Comparison of ENCODE assay signal across 9 mouse cellular contexts in the genomic region with DNA sequence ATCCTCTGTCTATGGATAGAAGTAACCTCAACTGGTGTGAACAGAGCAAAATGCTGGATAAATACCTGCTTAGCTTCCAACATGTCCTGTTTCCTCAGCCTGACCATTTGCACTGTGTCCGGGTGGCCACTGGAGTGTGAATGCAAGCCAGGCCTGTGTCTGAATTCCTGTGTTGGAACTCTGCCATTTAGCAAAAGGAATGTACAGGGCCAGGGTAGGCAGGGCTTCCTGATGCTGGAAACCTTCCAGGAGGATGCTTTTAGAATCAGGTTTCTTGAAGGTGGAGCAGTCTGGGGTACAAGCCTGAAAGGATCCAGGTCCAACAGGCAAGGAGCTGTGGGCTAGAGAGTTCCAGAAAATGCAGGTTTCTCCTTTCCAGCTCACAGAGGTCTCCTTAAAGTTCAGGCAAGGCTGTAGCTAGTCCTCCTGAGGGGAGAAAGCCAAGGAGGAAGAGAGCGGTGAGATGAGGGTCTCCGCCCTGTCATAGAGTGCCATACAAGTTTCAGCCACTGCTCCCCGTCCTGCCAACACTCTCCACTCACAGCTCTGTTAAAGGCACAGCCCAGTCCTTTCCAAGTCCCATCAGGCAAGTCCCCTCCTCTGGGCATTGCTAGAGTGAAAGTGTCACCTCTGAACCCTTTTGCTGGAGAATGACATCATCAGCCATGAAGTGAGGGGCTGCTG. TPM values are rescaled to one million over a fixed set of nuclear protein-coding genes. Genes with fewer than 3 reads are reported as not detected.
DNase-seq lines count a peak whose midpoint lies in the region; ATAC-seq and TF ChIP-seq lines count a peak whose summit lies in the region.
"Had no signal": no experiment of that assay in that cellular context is flagged by ENCODE, and none has a peak within 500 bp of the region (broad histone marks: within the 10 kb centered on the region; RNA-seq: fewer than 3 reads in every experiment).

No protein-coding gene starts in this region.

- DNase-seq in stomach, postnatal 0 days (ENCODE audit: low spot score): no peak
- DNase-seq in kidney, adult 18-20 months: peak; percentile 70
- DNase-seq in spleen, adult 12 weeks (ENCODE audit: low spot score): no peak
- DNase-seq in forebrain, embryonic 10.5 days (ENCODE audit: extremely low spot score, low spot score): no peak
- DNase-seq in retina, embryonic 14.5 days (ENCODE audit: low spot score): no peak
- DNase-seq: thymus, postnatal 36 days had no signal

- H3K36me3 ChIP-seq in stomach, embryonic 14.5 days (ENCODE audit: control insufficient read depth, insufficient read depth, low read length): no peaks in the 10 kb centered on the region
- no peaks in the 10 kb centered on the region for H3K36me3 ChIP-seq in stomach, postnatal 0 days (ENCODE audit: control insufficient read depth, insufficient read depth, low read length)
- H3K36me3 ChIP-seq in embryonic facial prominence, embryonic 13.5 days: no peaks in the 10 kb centered on the region
- no peaks in the 10 kb centered on the region for H3K36me3 ChIP-seq in stomach, embryonic 15.5 days
- no peaks in the 10 kb centered on the region for H3K36me3 ChIP-seq in forebrain, embryonic 10.5 days (replicated peaks)

- no peak overlapping the region for H3K4me2 ChIP-seq in stomach, embryonic 14.5 days (replicated peaks; ENCODE audit: low read depth, low read length)
- no peak overlapping the region for H3K4me2 ChIP-seq in stomach, postnatal 0 days (replicated peaks; ENCODE audit: low read depth)
- no peak overlapping the region for H3K4me2 ChIP-seq in embryonic facial prominence, embryonic 13.5 days
- no peak overlapping the region for H3K4me2 ChIP-seq in stomach, embryonic 15.5 days

- no peak overlapping the region for H3K9ac ChIP-seq in stomach, embryonic 14.5 days (replicated peaks; ENCODE audit: low read depth, low read length)
- H3K9ac ChIP-seq in stomach, postnatal 0 days (ENCODE audit: low read length): no peak overlapping the region
- peak overlapping the region; percentile 28; the same call in 1 of the 2 replicates for H3K9ac ChIP-seq in embryonic facial prominence, embryonic 13.5 days
- no peak overlapping the region for H3K9ac ChIP-seq in stomach, embryonic 15.5 days

- peak; percentile 34; the same call in 1 of the 2 replicates for ATAC-seq in stomach, embryonic 14.5 days (ENCODE audit: insufficient number of reproducible peaks, insufficient read depth, low FRiP score, low read depth)
- no peak for ATAC-seq in stomach, postnatal 0 days (ENCODE audit: low FRiP score, low TSS enrichment)
- peak; percentile 56; the same call in 1 of the 2 replicates for ATAC-seq in embryonic facial prominence, embryonic 13.5 days (ENCODE audit: insufficient number of reproducible peaks, insufficient read depth, low FRiP score, low TSS enrichment, low read depth)
- peak; percentile 49; the same call in 1 of the 2 replicates for ATAC-seq in stomach, embryonic 15.5 days (ENCODE audit: insufficient read depth, low FRiP score, low read depth)

- H3K27ac ChIP-seq in stomach, embryonic 14.5 days (ENCODE audit: low read length): 0 out of 2 replicates have a peak overlapping the region, but pooled peaks have one; percentile 39
- H3K27ac ChIP-seq in stomach, postnatal 0 days (replicated peaks): no peak overlapping the region
- H3K27ac ChIP-seq in embryonic facial prominence, embryonic 13.5 days: peak overlapping the region; percentile 77
- H3K27ac ChIP-seq in stomach, embryonic 15.5 days: no peak overlapping the region
- H3K27ac ChIP-seq in forebrain, embryonic 10.5 days: no peak overlapping the region

- no peaks in the 10 kb centered on the region for H3K27me3 ChIP-seq in stomach, embryonic 14.5 days (ENCODE audit: control insufficient read depth, insufficient read depth, low read length)
- no peaks in the 10 kb centered on the region for H3K27me3 ChIP-seq in stomach, postnatal 0 days (ENCODE audit: control insufficient read depth, insufficient read depth, low read length)
- H3K27me3 ChIP-seq in embryonic facial prominence, embryonic 13.5 days: no peaks in the 10 kb centered on the region
- no peaks in the 10 kb centered on the region for H3K27me3 ChIP-seq in stomach, embryonic 15.5 days (replicated peaks)
- H3K27me3 ChIP-seq in forebrain, embryonic 10.5 days (ENCODE audit: poor library complexity, severe bottlenecking): no peaks in the 10 kb centered on the region

- no peaks in the 10 kb centered on the region for H3K9me3 ChIP-seq in stomach, embryonic 14.5 days (ENCODE audit: control insufficient read depth, low read depth, low read length)
- no peaks in the 10 kb centered on the region for H3K9me3 ChIP-seq in stomach, postnatal 0 days (ENCODE audit: control insufficient read depth, low read length)
- no peaks in the 10 kb centered on the region for H3K9me3 ChIP-seq in embryonic facial prominence, embryonic 13.5 days
- H3K9me3 ChIP-seq in stomach, embryonic 15.5 days: no peaks in the 10 kb centered on the region
- no peaks in the 10 kb centered on the region for H3K9me3 ChIP-seq in forebrain, embryonic 10.5 days

- peaks cover 13% of the 10 kb centered on the region for H3K4me1 ChIP-seq in stomach, embryonic 14.5 days (ENCODE audit: control insufficient read depth, insufficient read depth, low read length)
- H3K4me1 ChIP-seq in stomach, postnatal 0 days (replicated peaks; ENCODE audit: control insufficient read depth, insufficient read depth): no peaks in the 10 kb centered on the region
- peaks cover 16% of the 10 kb centered on the region for H3K4me1 ChIP-seq in embryonic facial prominence, embryonic 13.5 days
- no peaks in the 10 kb centered on the region for H3K4me1 ChIP-seq in stomach, embryonic 15.5 days
- peaks cover 9% of the 10 kb centered on the region; the same call in 1 of the 2 replicates for H3K4me1 ChIP-seq in forebrain, embryonic 10.5 days

- no peak overlapping the region for H3K4me3 ChIP-seq in stomach, embryonic 14.5 days (ENCODE audit: low read depth, low read length)
- no peak overlapping the region for H3K4me3 ChIP-seq in stomach, postnatal 0 days (ENCODE audit: low read depth, low read length)
- H3K4me3 ChIP-seq in embryonic facial prominence, embryonic 13.5 days: no peak overlapping the region
- no peak overlapping the region for H3K4me3 ChIP-seq in stomach, embryonic 15.5 days (replicated peaks)
- no peak overlapping the region for H3K4me3 ChIP-seq in forebrain, embryonic 10.5 days

- WGBS in stomach, embryonic 14.5 days: 47% methylated on average over 4 of the region's 4 CpGs
- WGBS in stomach, postnatal 0 days: 53% methylated on average over 4 of the region's 4 CpGs
- WGBS in embryonic facial prominence, embryonic 13.5 days: 43% methylated on average over 4 of the region's 4 CpGs
- 58% methylated on average over 4 of the region's 4 CpGs for WGBS in stomach, embryonic 15.5 days
- WGBS in forebrain, embryonic 10.5 days: 90% methylated on average over 4 of the region's 4 CpGs

- TF ChIP-seq CTCF in stomach, postnatal 0 days (IDR thresholded peaks at IDR 0.05; ENCODE audit: low read depth): no peak

- no peak for TF ChIP-seq EP300 in stomach, postnatal 0 days (optimal IDR thresholded peaks at IDR 0.05)

RNA-seq across cellular contexts. Expression of gene Mfsd2b, which starts 10.4 kb away (rescaled TPM):
- 0.80 and 1.4 TPM in 2 replicates for polyA plus RNA-seq in stomach, embryonic 14.5 days (2014; fragmentation: Nextera tagmentation; extraction: Ambion mirVana)
- 0.30 and 0.38 TPM in 2 replicates for polyA plus RNA-seq in stomach, postnatal 0 days (2015; fragmentation: Nextera tagmentation; extraction: Ambion mirVana)
- polyA plus RNA-seq in embryonic facial prominence, embryonic 13.5 days (2015; fragmentation: Nextera tagmentation; extraction: Ambion mirVana): 1.8 and 2.7 TPM in 2 replicates
- 2.9 and 5.0 TPM in 2 replicates for polyA plus RNA-seq in stomach, embryonic 15.5 days (2015; fragmentation: Nextera tagmentation; extraction: Ambion mirVana)
- 3.7 and 4.8 TPM in 2 replicates for polyA plus RNA-seq in forebrain, embryonic 10.5 days (2016; fragmentation: Nextera tagmentation; extraction: Ambion mirVana)

RNA-seq across cellular contexts. Expression of gene Wdcp, which starts 20.7 kb away (rescaled TPM):
- 15.2 and 17.8 TPM in 2 replicates for polyA plus RNA-seq in stomach, embryonic 14.5 days (2014; fragmentation: Nextera tagmentation; extraction: Ambion mirVana)
- 7.4 and 8.2 TPM in 2 replicates for polyA plus RNA-seq in stomach, postnatal 0 days (2015; fragmentation: Nextera tagmentation; extraction: Ambion mirVana)
- 20.2 and 21.5 TPM in 2 replicates for polyA plus RNA-seq in embryonic facial prominence, embryonic 13.5 days (2015; fragmentation: Nextera tagmentation; extraction: Ambion mirVana)
- polyA plus RNA-seq in stomach, embryonic 15.5 days (2015; fragmentation: Nextera tagmentation; extraction: Ambion mirVana): 14.8 and 14.9 TPM in 2 replicates
- polyA plus RNA-seq in forebrain, embryonic 10.5 days (2016; fragmentation: Nextera tagmentation; extraction: Ambion mirVana): 28.6 and 29.3 TPM in 2 replicates

RNA-seq across cellular contexts. Expression of gene Fkbp1b, which starts 22.4 kb away (rescaled TPM):
- polyA plus RNA-seq in stomach, embryonic 14.5 days (2014; fragmentation: Nextera tagmentation; extraction: Ambion mirVana): 10.3 and 17.4 TPM in 2 replicates
- polyA plus RNA-seq in stomach, postnatal 0 days (2015; fragmentation: Nextera tagmentation; extraction: Ambion mirVana): 7.7 and 8.3 TPM in 2 replicates
- 12.6 and 14.0 TPM in 2 replicates for polyA plus RNA-seq in embryonic facial prominence, embryonic 13.5 days (2015; fragmentation: Nextera tagmentation; extraction: Ambion mirVana)
- polyA plus RNA-seq in stomach, embryonic 15.5 days (2015; fragmentation: Nextera tagmentation; extraction: Ambion mirVana): 12.0 and 12.5 TPM in 2 replicates
- 4.3 and 6.2 TPM in 2 replicates for polyA plus RNA-seq in forebrain, embryonic 10.5 days (2016; fragmentation: Nextera tagmentation; extraction: Ambion mirVana)

RNA-seq across cellular contexts. Expression of gene Ubxn2a, which starts 43.7 kb away (rescaled TPM):
- 20.6 and 26.2 TPM in 2 replicates for polyA plus RNA-seq in stomach, embryonic 14.5 days (2014; fragmentation: Nextera tagmentation; extraction: Ambion mirVana)
- 35.2 and 37.6 TPM in 2 replicates for polyA plus RNA-seq in stomach, postnatal 0 days (2015; fragmentation: Nextera tagmentation; extraction: Ambion mirVana)
- polyA plus RNA-seq in embryonic facial prominence, embryonic 13.5 days (2015; fragmentation: Nextera tagmentation; extraction: Ambion mirVana): 22.0 and 28.6 TPM in 2 replicates
- 31.6 and 32.3 TPM in 2 replicates for polyA plus RNA-seq in stomach, embryonic 15.5 days (2015; fragmentation: Nextera tagmentation; extraction: Ambion mirVana)
- 22.1 and 25.4 TPM in 2 replicates for polyA plus RNA-seq in forebrain, embryonic 10.5 days (2016; fragmentation: Nextera tagmentation; extraction: Ambion mirVana)

RNA-seq across cellular contexts. Expression of gene Sf3b6, which starts 46.5 kb away (rescaled TPM):
- polyA plus RNA-seq in stomach, embryonic 14.5 days (2014; fragmentation: Nextera tagmentation; extraction: Ambion mirVana): 309 and 321 TPM in 2 replicates
- 288 and 301 TPM in 2 replicates for polyA plus RNA-seq in stomach, postnatal 0 days (2015; fragmentation: Nextera tagmentation; extraction: Ambion mirVana)
- 263 and 290 TPM in 2 replicates for polyA plus RNA-seq in embryonic facial prominence, embryonic 13.5 days (2015; fragmentation: Nextera tagmentation; extraction: Ambion mirVana)
- polyA plus RNA-seq in stomach, embryonic 15.5 days (2015; fragmentation: Nextera tagmentation; extraction: Ambion mirVana): 207 and 267 TPM in 2 replicates
- polyA plus RNA-seq in forebrain, embryonic 10.5 days (2016; fragmentation: Nextera tagmentation; extraction: Ambion mirVana): 331 and 332 TPM in 2 replicates

Comparison
In these comparisons a context has a peak if more than half of its experiments do, and no peak if none do; other contexts are left out.
1. H3K27ac ChIP-seq: peak in stomach, embryonic 14.5 days (single experiment) and embryonic facial prominence, embryonic 13.5 days (single experiment); none in stomach, postnatal 0 days (single experiment), stomach, embryonic 15.5 days (single experiment) and forebrain, embryonic 10.5 days (single experiment).